13 mouse cellular contexts compared by ENCODE assay signal in genomic region chr6:55420869-55421361, GRCm38 (mm10). TPM values are rescaled to one million over a fixed set of nuclear protein-coding genes. Genes with fewer than 3 reads are reported as not detected.
DNase-seq lines count a peak whose midpoint lies in the region; ATAC-seq lines count a peak whose summit lies in the region.
"Had no signal": no experiment of that assay in that cellular context is flagged by ENCODE, and none has a peak within 500 bp of the region (broad histone marks: within the 10 kb centered on the region; RNA-seq: fewer than 3 reads in every experiment).

No protein-coding gene starts in this region.

- 0% methylated on average over 1 of the region's 1 CpGs for WGBS in forebrain, embryonic 16.5 days
- 6% methylated on average over 1 of the region's 1 CpGs for WGBS in midbrain, embryonic 13.5 days
- WGBS in kidney, embryonic 14.5 days, result 40% methylated on average over 1 of the region's 1 CpGs
- WGBS in heart, embryonic 10.5 days, result 70% methylated on average over 1 of the region's 1 CpGs

- no peaks in the 10 kb centered on the region for H3K27me3 ChIP-seq in forebrain, embryonic 16.5 days (replicated peaks; ENCODE audit: control insufficient read depth, insufficient read depth, low read length)
- peaks cover 7% of the 10 kb centered on the region; the same call in 1 of the 2 replicates for H3K27me3 ChIP-seq in midbrain, embryonic 13.5 days
- no peaks in the 10 kb centered on the region for H3K27me3 ChIP-seq in kidney, embryonic 14.5 days (ENCODE audit: control insufficient read depth, insufficient read depth, low read length)
- peaks cover 33% of the 10 kb centered on the region for H3K27me3 ChIP-seq in heart, embryonic 10.5 days (ENCODE audit: insufficient read depth, poor library complexity, severe bottlenecking)

- peak overlapping the region; percentile 72 for H3K27ac ChIP-seq in forebrain, embryonic 16.5 days (ENCODE audit: low read length)
- peak overlapping the region; percentile 76 for H3K27ac ChIP-seq in midbrain, embryonic 13.5 days
- no peak overlapping the region for H3K27ac ChIP-seq in kidney, embryonic 14.5 days (ENCODE audit: low read depth, low read length)
- H3K27ac ChIP-seq in heart, embryonic 10.5 days, result no peak overlapping the region
- H3K27ac ChIP-seq: stomach, postnatal 0 days had no signal

- peaks cover 17% of the 10 kb centered on the region for H3K4me1 ChIP-seq in forebrain, embryonic 16.5 days (replicated peaks; ENCODE audit: control insufficient read depth, insufficient read depth, low read length)
- peaks cover 26% of the 10 kb centered on the region for H3K4me1 ChIP-seq in midbrain, embryonic 13.5 days (replicated peaks)
- H3K4me1 ChIP-seq in kidney, embryonic 14.5 days (ENCODE audit: control insufficient read depth, insufficient read depth, low read length), result 0 out of 2 replicates have a peak, but pooled peaks cover 5% of the 10 kb centered on the region
- H3K4me1 ChIP-seq in heart, embryonic 10.5 days, result no peaks in the 10 kb centered on the region

- H3K9me3 ChIP-seq in forebrain, embryonic 16.5 days (ENCODE audit: control insufficient read depth, low read length), result no peaks in the 10 kb centered on the region
- H3K9me3 ChIP-seq in midbrain, embryonic 13.5 days, result no peaks in the 10 kb centered on the region
- H3K9me3 ChIP-seq in kidney, embryonic 14.5 days (ENCODE audit: control insufficient read depth, low read length), result no peaks in the 10 kb centered on the region
- no peaks in the 10 kb centered on the region for H3K9me3 ChIP-seq in heart, embryonic 10.5 days

- H3K9ac ChIP-seq in forebrain, embryonic 16.5 days (replicated peaks; ENCODE audit: low read depth, low read length), result no peak overlapping the region
- no peak overlapping the region for H3K9ac ChIP-seq in midbrain, embryonic 13.5 days (replicated peaks)
- H3K9ac ChIP-seq in kidney, embryonic 14.5 days (ENCODE audit: low read depth, low read length), result no peak overlapping the region

- H3K36me3 ChIP-seq in forebrain, embryonic 16.5 days (ENCODE audit: control insufficient read depth, insufficient read depth), result no peaks in the 10 kb centered on the region
- H3K36me3 ChIP-seq in midbrain, embryonic 13.5 days, result no peaks in the 10 kb centered on the region
- no peaks in the 10 kb centered on the region for H3K36me3 ChIP-seq in kidney, embryonic 14.5 days (ENCODE audit: control insufficient read depth, insufficient read depth, low read length)
- H3K36me3 ChIP-seq in heart, embryonic 10.5 days, result no peaks in the 10 kb centered on the region

- peak; percentile 80 for ATAC-seq in forebrain, embryonic 16.5 days
- peak; percentile 80 for ATAC-seq in midbrain, embryonic 13.5 days
- ATAC-seq in megakaryocyte progenitor cell, adult 5-6 weeks (replicated peaks; ENCODE audit: poor library complexity), result no peak
- ATAC-seq in kidney, embryonic 14.5 days (ENCODE audit: low FRiP score, low TSS enrichment), result no peak

- DNase-seq in heart, adult 11 months, result peak; percentile 77
- DNase-seq in heart, postnatal 4 days, result no peak
- peak; percentile 49 for DNase-seq in brain, adult 2 months (ENCODE audit: low read depth, low spot score)
- DNase-seq in heart, embryonic 10.5 days (ENCODE audit: low spot score), result no peak
- DNase-seq: kidney, adult 2 months; lung, postnatal 14 days had no signal

- H3K4me2 ChIP-seq in forebrain, embryonic 16.5 days (ENCODE audit: low read length), result no peak overlapping the region
- H3K4me2 ChIP-seq in midbrain, embryonic 13.5 days (replicated peaks), result no peak overlapping the region
- no peak overlapping the region for H3K4me2 ChIP-seq in kidney, embryonic 14.5 days (replicated peaks; ENCODE audit: low read depth, low read length)

- H3K4me3 ChIP-seq in forebrain, embryonic 16.5 days (replicated peaks; ENCODE audit: low read length), result no peak overlapping the region
- H3K4me3 ChIP-seq in midbrain, embryonic 13.5 days (replicated peaks), result no peak overlapping the region
- no peak overlapping the region for H3K4me3 ChIP-seq in kidney, embryonic 14.5 days (ENCODE audit: low read length)
- no peak overlapping the region for H3K4me3 ChIP-seq in heart, embryonic 10.5 days

RNA-seq across cellular contexts. Expression of gene Adcyap1r1, which starts 30.9 kb away (rescaled TPM):
- 10 to 100 TPM in 1 of 2 experiments, 1 to 10 TPM in 1; 8.6 to 11.9 TPM for total RNA-seq in heart, postnatal 4 days (2021)
- polyA plus RNA-seq in forebrain, embryonic 16.5 days (2015; fragmentation: Nextera tagmentation; extraction: Ambion mirVana), result 33.8 and 37.9 TPM in 2 replicates
- 31.3 and 33.5 TPM in 2 replicates for polyA plus RNA-seq in midbrain, embryonic 13.5 days (2015; fragmentation: Nextera tagmentation; extraction: Ambion mirVana)
- not detected in 2 replicates for total RNA-seq in megakaryocyte progenitor cell, adult 5-6 weeks (2015)
- 0.08 TPM in 1 of 2 replicates, not detected in the other for total RNA-seq in megakaryocyte progenitor cell, adult 5-6 weeks (2017)
- 2.1 and 2.3 TPM in 2 replicates for polyA plus RNA-seq in kidney, embryonic 14.5 days (2014; fragmentation: Nextera tagmentation; extraction: Ambion mirVana)
- 1.3 and 1.8 TPM in 2 replicates for polyA plus RNA-seq in heart, embryonic 10.5 days (2016; fragmentation: Nextera tagmentation; extraction: Ambion mirVana)

RNA-seq across cellular contexts. Expression of gene Ghrhr, which starts 44.8 kb away (rescaled TPM):
- not detected for total RNA-seq in heart, postnatal 4 days (2021)
- polyA plus RNA-seq in forebrain, embryonic 16.5 days (2015; fragmentation: Nextera tagmentation; extraction: Ambion mirVana), result not detected in 2 replicates
- polyA plus RNA-seq in midbrain, embryonic 13.5 days (2015; fragmentation: Nextera tagmentation; extraction: Ambion mirVana), result not detected in 2 replicates
- total RNA-seq in megakaryocyte progenitor cell, adult 5-6 weeks (2015), result not detected in 2 replicates
- total RNA-seq in megakaryocyte progenitor cell, adult 5-6 weeks (2017), result not detected in 2 replicates
- not detected in 2 replicates for polyA plus RNA-seq in kidney, embryonic 14.5 days (2014; fragmentation: Nextera tagmentation; extraction: Ambion mirVana)
- not detected in 2 replicates for polyA plus RNA-seq in heart, embryonic 10.5 days (2016; fragmentation: Nextera tagmentation; extraction: Ambion mirVana)
- polyA plus RNA-seq: heart, embryonic 14.5 days; limb, embryonic 11.5 days; stomach, postnatal 0 days had no signal

Comparison
In these comparisons a context has a peak if more than half of its experiments do, and no peak if none do; other contexts are left out.
1. DNase-seq: peak in heart, adult 11 months (single experiment) and brain, adult 2 months (single experiment); none in heart, postnatal 4 days (single experiment) and heart, embryonic 10.5 days (single experiment).
2. ATAC-seq: peak in forebrain, embryonic 16.5 days (single experiment) and midbrain, embryonic 13.5 days (single experiment); none in megakaryocyte progenitor cell, adult 5-6 weeks (single experiment) and kidney, embryonic 14.5 days (single experiment).
3. H3K27ac ChIP-seq: peak in forebrain, embryonic 16.5 days (single experiment) and midbrain, embryonic 13.5 days (single experiment); none in kidney, embryonic 14.5 days (single experiment) and heart, embryonic 10.5 days (single experiment).